Mouse (Mus musculus): ENCODE data around the gene Sag. TPM values are rescaled to one million over a fixed set of nuclear protein-coding genes. Genes with fewer than 3 reads are reported as not detected.
A peak's percentile ranks its signal among the peaks of the same experiment; 100 is the strongest.

Gene Sag
- polyA plus RNA-seq (2015; fragmentation: Nextera tagmentation; extraction: Ambion mirVana) = 1.3 and 2.0 TPM in 2 replicates

DNA sequence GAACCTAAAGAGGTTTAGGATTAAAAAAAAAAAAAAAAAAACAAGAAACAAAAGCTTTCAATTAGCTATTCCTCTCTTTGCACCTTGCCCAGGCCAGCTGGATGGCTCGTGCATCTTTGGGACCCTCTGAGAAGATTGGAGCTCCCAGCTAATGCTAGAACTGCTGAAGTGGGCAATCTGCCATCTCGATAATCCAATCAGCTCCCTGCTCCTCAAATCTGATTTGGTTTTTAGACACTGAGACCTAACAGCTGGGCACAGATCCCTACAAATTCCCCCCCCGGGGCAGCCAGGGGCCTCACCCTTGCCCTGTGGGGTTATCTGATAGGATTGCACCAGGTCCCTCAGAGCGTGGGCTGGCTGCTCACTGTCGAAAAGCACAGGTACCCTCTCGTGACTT lies at the start of gene Sag:
Gene Sag (plus strand): TSS at position 105 of the 400 bp plus-strand sequence.
- ATAC-seq (ENCODE audit: low FRiP score, low TSS enrichment) = no peak
- no peaks in the 10 kb centered on the region for H3K4me1 ChIP-seq (ENCODE audit: insufficient read depth, low read length)
- no peaks in the 10 kb centered on the region for H3K27me3 ChIP-seq (ENCODE audit: insufficient read depth, low read length)
- H3K4me3 ChIP-seq (ENCODE audit: low read length) = no peak within 1 kb of the TSS
- WGBS = 48% methylated on average over 6 of the region's 6 CpGs
- H3K9ac ChIP-seq (replicated peaks; ENCODE audit: low read length) = no peak within 1 kb of the TSS
- no peak within 1 kb of the TSS for H3K4me2 ChIP-seq (replicated peaks; ENCODE audit: low read depth, low read length)
- no peaks in the 10 kb centered on the region for H3K36me3 ChIP-seq (ENCODE audit: insufficient read depth, low read length)
- no peak within 1 kb of the TSS for H3K27ac ChIP-seq (ENCODE audit: low read length)
- H3K9me3 ChIP-seq (ENCODE audit: low read length) = no peaks in the 10 kb centered on the region

DNA sequence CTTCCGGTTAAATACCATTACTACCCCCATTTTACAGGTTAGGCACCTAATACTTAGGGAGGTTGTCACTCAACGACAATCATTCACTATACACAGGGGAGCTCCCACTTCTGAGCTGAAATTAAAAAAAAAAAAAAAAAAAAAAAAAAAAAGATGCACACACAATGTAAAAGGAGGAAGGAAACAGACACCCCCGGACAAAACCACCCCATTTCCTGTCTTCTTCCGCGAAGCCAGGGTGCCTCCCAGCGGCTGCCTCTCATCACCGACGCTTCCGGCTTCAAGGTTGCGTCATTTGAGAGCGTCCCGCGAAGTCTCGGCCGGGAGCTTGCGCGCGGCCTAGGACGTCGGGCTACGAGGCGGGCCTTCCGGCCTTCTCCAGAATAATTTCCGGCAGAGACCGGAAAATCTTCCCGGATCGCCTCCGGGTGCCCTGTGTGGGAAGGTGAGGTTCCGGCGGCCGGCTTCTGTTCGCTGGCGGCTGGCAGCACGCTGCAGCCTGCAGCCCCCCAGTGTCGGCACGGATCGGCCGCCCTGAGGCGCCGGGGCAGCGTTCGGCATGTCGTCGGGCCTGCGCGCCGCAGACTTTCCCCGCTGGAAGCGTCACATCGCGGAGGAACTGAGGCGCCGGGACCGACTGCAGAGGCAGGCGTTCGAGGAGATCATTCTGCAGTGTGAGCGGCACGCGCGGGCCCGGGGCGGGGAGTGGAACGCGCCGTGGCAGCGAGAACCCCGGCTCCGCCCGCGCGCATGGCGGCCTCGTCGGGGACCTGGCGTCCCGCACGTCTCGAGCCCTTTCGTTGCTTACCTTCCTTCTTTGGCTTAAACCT lies 47.6 kb upstream of the Sag start, which contains the start of gene Atg16l1:
Gene Atg16l1 (plus strand): TSS at position 230 of the 830 bp plus-strand sequence.
- H3K9me3 ChIP-seq (ENCODE audit: low read length) = no peaks in the 10 kb centered on the region
- peak within 1 kb of the TSS; percentile 91 for H3K9ac ChIP-seq (replicated peaks; ENCODE audit: low read length)
- peak within 1 kb of the TSS; percentile 90 for H3K4me2 ChIP-seq (replicated peaks; ENCODE audit: low read depth, low read length)
- peaks cover 8% of the 10 kb centered on the region for H3K4me1 ChIP-seq (ENCODE audit: insufficient read depth, low read length)
- peak within 1 kb of the TSS; percentile 88 for H3K27ac ChIP-seq (ENCODE audit: low read length)
- H3K36me3 ChIP-seq (ENCODE audit: insufficient read depth, low read length) = peaks cover 19% of the 10 kb centered on the region
- peak within 1 kb of the TSS; percentile 94 for H3K4me3 ChIP-seq (ENCODE audit: low read length)
- peak; percentile 99 for ATAC-seq (ENCODE audit: low FRiP score, low TSS enrichment)
- H3K27me3 ChIP-seq (ENCODE audit: insufficient read depth, low read length) = no peaks in the 10 kb centered on the region
- under 1% methylated on average over 79 of the region's 79 CpGs for WGBS

DNA sequence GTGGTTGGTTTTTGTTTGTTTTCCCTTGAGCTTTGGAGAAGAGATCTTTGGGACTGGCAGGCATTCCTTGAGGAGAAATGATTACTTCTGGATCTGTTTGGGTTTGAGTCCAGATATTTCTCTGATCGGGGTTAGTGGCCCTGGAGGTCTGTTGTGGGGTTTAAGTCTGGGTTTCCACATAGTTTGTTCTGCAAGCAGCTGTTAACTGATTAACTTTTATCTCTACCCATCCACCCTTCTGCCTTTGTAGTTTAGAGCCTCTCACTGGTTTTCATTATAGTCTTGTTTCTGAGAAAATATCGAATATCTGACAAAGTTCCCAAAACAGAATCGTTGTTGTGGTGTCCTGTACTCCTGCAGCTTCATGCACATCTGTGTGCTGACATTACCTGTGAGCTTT lies 39.7 kb upstream of the Sag start:
- no peaks in the 10 kb centered on the region for H3K4me1 ChIP-seq (ENCODE audit: insufficient read depth, low read length)
- H3K4me2 ChIP-seq (replicated peaks; ENCODE audit: low read depth, low read length) = no peak overlapping the region
- no peak overlapping the region for H3K9ac ChIP-seq (replicated peaks; ENCODE audit: low read length)
- 93% methylated on average over 3 of the region's 3 CpGs for WGBS
- H3K27me3 ChIP-seq (ENCODE audit: insufficient read depth, low read length) = no peaks in the 10 kb centered on the region
- H3K36me3 ChIP-seq (ENCODE audit: insufficient read depth, low read length) = peaks cover 81% of the 10 kb centered on the region
- no peak overlapping the region for H3K27ac ChIP-seq (ENCODE audit: low read length)
- no peaks in the 10 kb centered on the region for H3K9me3 ChIP-seq (ENCODE audit: low read length)
- ATAC-seq (ENCODE audit: low FRiP score, low TSS enrichment) = no peak
- H3K4me3 ChIP-seq (ENCODE audit: low read length) = no peak overlapping the region

DNA sequence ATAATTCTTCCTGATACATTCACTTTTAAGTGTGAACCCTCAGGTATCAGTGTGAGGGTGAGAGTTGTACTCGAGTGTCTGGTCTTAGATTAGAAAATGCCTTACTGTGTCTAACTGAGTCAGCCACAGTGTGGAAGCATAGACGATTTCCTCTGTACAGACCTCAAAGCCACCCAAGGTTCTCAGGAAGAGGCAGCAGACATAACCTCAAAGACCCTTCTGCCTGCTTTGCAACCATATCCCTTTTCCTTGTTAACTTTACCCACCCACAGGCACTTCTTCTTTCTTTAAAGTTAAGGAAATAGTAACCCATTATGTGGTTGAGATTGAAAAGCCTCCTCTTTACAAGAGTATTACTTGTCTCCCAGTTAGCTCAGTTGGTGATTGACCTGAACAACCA lies 37.7 kb upstream of the Sag start:
- Histone ChIP-seq H3K27me3 (ENCODE audit: insufficient read depth, low read length) (no peaks in the 10 kb centered on the region), H3K27ac (ENCODE audit: low read length) (no peak overlapping the region), H3K4me1 (ENCODE audit: insufficient read depth, low read length) (no peaks in the 10 kb centered on the region), H3K4me2 (replicated peaks; ENCODE audit: low read depth, low read length) (no peak overlapping the region), H3K36me3 (ENCODE audit: insufficient read depth, low read length) (peaks cover 81% of the 10 kb centered on the region), H3K9me3 (ENCODE audit: low read length) (no peaks in the 10 kb centered on the region), H3K4me3 (ENCODE audit: low read length) (no peak overlapping the region), H3K9ac (replicated peaks; ENCODE audit: low read length) (no peak overlapping the region)
- 85% methylated on average over 2 of the region's 2 CpGs for WGBS
- no peak for ATAC-seq (ENCODE audit: low FRiP score, low TSS enrichment)

DNA sequence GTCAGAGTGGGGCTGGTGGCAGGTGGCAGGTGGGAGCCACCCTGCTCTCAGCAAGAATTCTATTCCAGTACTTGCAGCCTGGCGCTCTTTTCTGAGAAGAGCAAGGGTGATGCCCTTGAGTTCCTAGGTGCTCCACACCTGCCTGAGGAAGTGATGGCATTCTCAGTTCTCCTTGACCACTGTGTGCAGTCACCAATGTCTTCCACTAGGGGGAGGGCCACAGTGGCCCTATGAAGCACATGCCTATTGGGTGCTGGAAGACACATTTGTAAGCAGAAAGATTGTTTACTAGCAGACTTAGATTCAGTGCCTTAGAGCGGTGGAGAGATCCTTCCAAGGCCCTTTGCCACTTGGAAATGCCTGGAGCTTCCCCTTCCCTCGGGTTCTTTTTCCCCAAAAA lies 37.2 kb upstream of the Sag start:
- Histone ChIP-seq H3K4me3 (ENCODE audit: low read length) (no peak overlapping the region), H3K9ac (replicated peaks; ENCODE audit: low read length) (no peak overlapping the region), H3K4me2 (replicated peaks; ENCODE audit: low read depth, low read length) (no peak overlapping the region), H3K36me3 (ENCODE audit: insufficient read depth, low read length) (peaks cover 86% of the 10 kb centered on the region), H3K4me1 (ENCODE audit: insufficient read depth, low read length) (no peaks in the 10 kb centered on the region), H3K9me3 (ENCODE audit: low read length) (no peaks in the 10 kb centered on the region), H3K27me3 (ENCODE audit: insufficient read depth, low read length) (no peaks in the 10 kb centered on the region), H3K27ac (ENCODE audit: low read length) (no peak overlapping the region)
- WGBS = 90% methylated on average over 3 of the region's 3 CpGs
- ATAC-seq (ENCODE audit: low FRiP score, low TSS enrichment) = no peak

DNA sequence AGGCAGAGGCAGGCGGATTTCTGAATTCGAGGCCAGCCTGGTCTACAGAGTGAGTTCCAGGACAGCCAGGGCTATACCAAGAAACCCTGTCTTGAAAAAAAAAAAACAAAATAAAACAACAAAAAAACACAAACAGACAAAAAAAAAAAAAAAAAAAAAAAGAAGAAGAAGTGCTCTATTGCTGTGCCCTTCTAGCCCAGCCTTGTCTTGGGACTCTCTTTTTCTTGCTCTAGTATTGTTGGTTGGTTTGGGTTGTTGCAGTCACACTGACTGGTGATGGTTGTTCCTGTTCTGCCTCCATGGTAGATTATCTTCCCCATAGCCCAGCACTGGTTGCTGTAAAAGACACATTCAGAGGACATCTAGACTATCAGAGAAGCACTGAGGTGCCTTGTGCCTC lies 34.2 kb upstream of the Sag start:
- WGBS = 95% methylated on average over 2 of the region's 2 CpGs
- H3K9ac ChIP-seq (replicated peaks; ENCODE audit: low read length) = no peak overlapping the region
- ATAC-seq (ENCODE audit: low FRiP score, low TSS enrichment) = no peak
- H3K27me3 ChIP-seq (ENCODE audit: insufficient read depth, low read length) = no peaks in the 10 kb centered on the region
- H3K4me1 ChIP-seq (ENCODE audit: insufficient read depth, low read length) = no peaks in the 10 kb centered on the region
- no peak overlapping the region for H3K4me2 ChIP-seq (replicated peaks; ENCODE audit: low read depth, low read length)
- H3K9me3 ChIP-seq (ENCODE audit: low read length) = no peaks in the 10 kb centered on the region
- no peak overlapping the region for H3K27ac ChIP-seq (ENCODE audit: low read length)
- peaks cover 85% of the 10 kb centered on the region for H3K36me3 ChIP-seq (ENCODE audit: insufficient read depth, low read length)
- H3K4me3 ChIP-seq (ENCODE audit: low read length) = no peak overlapping the region

DNA sequence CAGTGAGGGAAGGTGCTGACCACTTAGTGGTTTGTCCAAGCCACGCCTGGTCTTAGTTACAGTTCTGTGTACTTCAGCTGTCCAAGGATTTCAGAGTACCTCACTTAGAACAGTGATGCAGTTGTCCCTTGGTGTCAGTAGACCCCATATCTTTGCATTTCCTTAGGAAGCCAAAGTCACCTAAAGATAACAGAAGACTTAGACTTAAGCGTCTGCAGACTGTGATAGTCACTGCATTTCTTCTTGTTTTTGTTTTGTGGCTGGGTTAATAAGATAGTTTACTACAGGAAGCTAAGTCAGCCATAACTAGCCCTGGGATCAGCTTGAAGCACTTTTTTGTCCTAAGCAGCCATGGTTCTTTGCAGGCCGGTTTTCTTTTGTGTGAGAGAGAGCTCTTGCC lies 33.0 kb upstream of the Sag start:
- Histone ChIP-seq H3K9ac (replicated peaks; ENCODE audit: low read length) (no peak overlapping the region), H3K27ac (ENCODE audit: low read length) (no peak overlapping the region), H3K9me3 (ENCODE audit: low read length) (no peaks in the 10 kb centered on the region), H3K27me3 (ENCODE audit: insufficient read depth, low read length) (no peaks in the 10 kb centered on the region), H3K4me1 (ENCODE audit: insufficient read depth, low read length) (no peaks in the 10 kb centered on the region), H3K4me2 (replicated peaks; ENCODE audit: low read depth, low read length) (no peak overlapping the region), H3K4me3 (ENCODE audit: low read length) (no peak overlapping the region), H3K36me3 (ENCODE audit: insufficient read depth, low read length) (peaks cover 85% of the 10 kb centered on the region)
- ATAC-seq (ENCODE audit: low FRiP score, low TSS enrichment) = no peak
- WGBS = 94% methylated on average over 3 of the region's 3 CpGs

DNA sequence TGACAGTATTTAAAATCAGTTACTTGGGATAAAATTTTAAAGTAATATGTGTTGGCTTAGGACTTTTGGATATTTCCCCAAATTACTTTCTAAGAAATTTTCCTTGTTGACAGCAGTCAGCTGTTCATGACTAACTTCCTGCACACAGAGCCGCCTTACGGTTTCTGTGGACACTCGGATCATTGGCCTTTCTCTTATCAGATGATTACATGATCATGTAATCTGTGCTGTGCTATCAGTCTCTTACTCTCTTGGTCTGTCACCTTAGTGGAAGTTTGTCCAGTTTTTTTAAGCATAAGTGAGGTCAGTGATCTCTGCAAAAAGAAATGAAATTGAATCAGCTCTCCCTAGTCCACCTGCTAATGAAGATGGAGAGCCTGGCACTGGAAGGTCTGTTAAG lies 31.8 kb upstream of the Sag start:
- ATAC-seq (ENCODE audit: low FRiP score, low TSS enrichment) = no peak
- Histone ChIP-seq H3K27ac (ENCODE audit: low read length) (no peak overlapping the region), H3K4me1 (ENCODE audit: insufficient read depth, low read length) (no peaks in the 10 kb centered on the region), H3K27me3 (ENCODE audit: insufficient read depth, low read length) (no peaks in the 10 kb centered on the region), H3K9ac (replicated peaks; ENCODE audit: low read length) (no peak overlapping the region), H3K4me3 (ENCODE audit: low read length) (no peak overlapping the region), H3K9me3 (ENCODE audit: low read length) (no peaks in the 10 kb centered on the region), H3K36me3 (ENCODE audit: insufficient read depth, low read length) (peaks cover 85% of the 10 kb centered on the region), H3K4me2 (replicated peaks; ENCODE audit: low read depth, low read length) (no peak overlapping the region)
- WGBS = 95% methylated on average over 3 of the region's 3 CpGs

DNA sequence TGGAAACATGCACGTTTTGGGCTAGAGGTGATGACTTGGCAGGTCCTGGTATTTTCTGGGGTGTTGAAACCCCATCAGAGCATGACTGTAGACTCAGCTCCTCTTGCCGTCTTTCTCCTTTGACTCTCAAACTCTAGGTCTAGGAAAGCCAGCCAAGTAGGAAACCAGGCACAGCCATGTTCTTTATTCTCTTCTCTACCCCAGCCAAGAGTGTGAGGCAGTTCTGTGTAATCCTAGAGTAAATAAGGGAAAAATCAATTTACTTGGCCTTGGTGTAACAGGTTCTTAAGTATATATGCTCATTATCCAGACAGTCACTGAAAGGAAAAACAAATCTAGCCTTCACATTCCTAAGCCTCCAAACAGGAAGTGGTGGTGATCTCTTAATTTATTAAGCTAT lies 30.1 kb upstream of the Sag start:
- WGBS = 77% methylated on average over 2 of the region's 2 CpGs
- ATAC-seq (ENCODE audit: low FRiP score, low TSS enrichment) = no peak

DNA sequence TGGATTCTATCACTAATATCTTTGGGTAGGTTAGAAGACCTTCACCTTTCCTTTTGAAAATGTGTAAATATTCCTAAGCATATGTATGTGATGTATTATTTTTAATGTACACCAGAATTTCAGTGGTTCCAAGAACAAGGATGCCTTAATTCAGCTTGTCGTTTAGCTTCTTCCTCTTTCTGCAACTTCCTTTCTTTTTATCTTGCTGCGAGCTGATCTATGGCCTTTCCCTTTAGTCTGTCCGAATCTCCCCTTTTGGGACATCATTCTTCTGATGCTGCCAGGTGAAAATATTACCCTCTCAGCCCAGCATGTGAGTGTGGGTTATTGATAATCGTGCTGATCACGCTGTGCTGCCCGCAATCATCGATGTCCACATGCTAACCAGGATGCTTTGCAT lies 28.6 kb upstream of the Sag start:
- H3K36me3 ChIP-seq (ENCODE audit: insufficient read depth, low read length) = peaks cover 93% of the 10 kb centered on the region
- H3K4me3 ChIP-seq (ENCODE audit: low read length) = no peak overlapping the region
- no peak overlapping the region for H3K4me2 ChIP-seq (replicated peaks; ENCODE audit: low read depth, low read length)
- no peak for ATAC-seq (ENCODE audit: low FRiP score, low TSS enrichment)
- H3K27me3 ChIP-seq (ENCODE audit: insufficient read depth, low read length) = no peaks in the 10 kb centered on the region
- 93% methylated on average over 7 of the region's 7 CpGs for WGBS
- H3K9me3 ChIP-seq (ENCODE audit: low read length) = no peaks in the 10 kb centered on the region
- no peak overlapping the region for H3K27ac ChIP-seq (ENCODE audit: low read length)
- no peaks in the 10 kb centered on the region for H3K4me1 ChIP-seq (ENCODE audit: insufficient read depth, low read length)
- no peak overlapping the region for H3K9ac ChIP-seq (replicated peaks; ENCODE audit: low read length)

More for the DNA sequence above, 30.1 kb upstream of the Sag start:
- Histone ChIP-seq H3K27ac (ENCODE audit: low read length) (no peak overlapping the region), H3K9ac (replicated peaks; ENCODE audit: low read length) (no peak overlapping the region), H3K4me1 (ENCODE audit: insufficient read depth, low read length) (no peaks in the 10 kb centered on the region), H3K9me3 (ENCODE audit: low read length) (no peaks in the 10 kb centered on the region), H3K27me3 (ENCODE audit: insufficient read depth, low read length) (no peaks in the 10 kb centered on the region), H3K4me2 (replicated peaks; ENCODE audit: low read depth, low read length) (no peak overlapping the region), H3K4me3 (ENCODE audit: low read length) (no peak overlapping the region), H3K36me3 (ENCODE audit: insufficient read depth, low read length) (peaks cover 87% of the 10 kb centered on the region)

Data from kidney, embryonic 16.5 days (tissue).